Mouse (Mus musculus) right cerebral cortex, postnatal 14 days (tissue): ENCODE measurements around the gene Fbxo45.

ENCODE experiments used
- DNase-seq: peaks from one replicate; pipeline ENCODE4 v3.0.0; 2022

The Fbxo45 gene

GRCm38 (mm10) chr16:32201004-32201325 is 46.0 kb downstream of the Fbxo45 start:
- no peak for DNase-seq

DNA sequence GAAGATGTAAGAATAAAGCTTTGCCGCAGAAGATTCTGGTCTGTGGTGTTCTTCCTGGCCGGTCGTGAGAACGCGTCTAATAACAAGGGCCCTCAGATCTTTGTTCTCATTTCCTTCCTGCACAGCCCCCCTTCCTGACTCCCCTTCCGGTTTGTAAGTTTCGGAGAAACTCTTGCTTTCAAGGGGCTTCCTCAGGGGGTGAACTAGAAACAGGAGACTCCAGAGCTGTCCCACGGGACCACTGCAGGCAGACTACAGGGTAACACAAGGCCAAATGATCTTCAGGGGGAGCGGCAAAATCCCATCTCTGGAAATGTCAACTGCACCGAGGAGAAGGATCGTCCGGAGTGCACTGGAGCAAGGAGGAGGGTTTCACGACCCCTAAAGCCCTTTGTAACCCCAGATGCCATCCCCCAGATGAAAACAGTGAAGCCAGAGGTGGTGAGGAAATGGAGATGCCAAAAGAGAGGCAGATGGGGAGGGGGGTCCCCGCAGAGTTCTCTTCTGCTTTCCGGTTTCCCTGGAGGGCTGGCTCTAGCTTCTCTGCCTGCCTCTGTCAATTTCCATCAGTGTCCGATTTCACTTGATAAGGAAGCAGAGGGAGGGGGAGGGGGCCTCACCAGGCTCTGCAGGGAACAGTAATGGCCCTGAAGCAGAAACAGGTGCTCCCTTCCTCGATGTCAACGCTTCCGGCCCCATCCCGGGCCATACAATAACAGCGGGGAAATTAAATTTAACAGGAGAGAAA is 46.5 kb downstream of the Fbxo45 start:
- no peak for DNase-seq

DNA sequence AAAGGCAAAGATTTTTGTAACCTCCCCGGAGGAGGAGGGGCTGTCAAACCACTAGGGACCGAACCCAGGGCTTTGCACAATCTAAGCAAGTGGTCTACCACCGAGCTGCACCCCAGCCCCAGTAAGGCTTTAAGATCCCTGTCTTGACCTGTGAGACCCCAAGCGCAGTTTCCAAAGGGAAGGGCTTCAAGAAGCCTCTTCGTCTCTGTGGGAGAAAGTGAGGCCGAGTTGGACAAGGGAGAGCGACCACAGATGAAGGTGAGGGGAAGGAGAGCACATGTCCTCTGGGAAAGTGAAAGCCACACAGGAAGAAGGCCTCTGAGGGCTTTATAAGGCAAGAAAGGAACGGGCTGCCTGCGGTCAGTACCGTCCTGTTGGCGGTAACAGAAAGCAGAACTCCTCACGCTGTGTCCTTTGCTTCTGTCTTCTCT is 56.9 kb downstream of the Fbxo45 start:
- DNase-seq, result no peak

GRCm38 (mm10) chr16:32189109-32189508 is 57.8 kb downstream of the Fbxo45 start:
- peak; percentile 27 for DNase-seq

DNA sequence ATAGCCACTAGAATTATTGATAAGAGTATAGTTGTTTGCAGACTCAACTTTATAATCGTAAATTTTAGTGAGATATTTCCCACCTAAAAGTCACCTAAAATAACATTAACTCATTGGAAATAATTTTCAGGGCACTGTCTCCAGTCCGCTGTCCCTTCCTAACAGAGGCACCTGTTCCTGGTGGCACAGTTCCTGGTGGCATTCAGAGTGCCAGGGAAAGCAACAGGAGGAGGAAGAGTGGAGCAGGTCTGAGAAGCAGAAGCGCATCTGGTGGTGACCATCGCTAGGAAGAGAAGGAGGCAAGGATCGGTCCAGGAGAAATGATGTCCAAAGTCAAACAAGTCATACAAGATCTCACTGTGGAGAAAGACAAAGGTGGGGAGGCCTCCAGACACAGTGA is 60.9 kb downstream of the Fbxo45 start:
- no peak for DNase-seq
